Mouse (Mus musculus) liver, embryonic 12.5 days (tissue): ENCODE measurements around the gene Pcid2. TPM values are rescaled to one million over a fixed set of nuclear protein-coding genes. Genes with fewer than 3 reads are reported as not detected.

Experiments
- ATAC-seq: fragments of 200-750 bp; cut with Nextera tagmentation; 2 replicates; pipeline ENCODE4 v1.8.0; 2017; ENCODE audit warnings: moderate number of reproducible peaks, mild to moderate bottlenecking, moderate library complexity
- H3K27ac ChIP-seq: fragments of 300-500 bp; sonication (generic); 2 replicates; pipeline ENCODE4 v1.5.1; 2016; ENCODE audit warnings: mild to moderate bottlenecking
- H3K27me3 ChIP-seq: fragments of 300-500 bp; sonication (generic); replicated peaks from 2 replicates; pipeline ENCODE4 v1.6.1; 2016; ENCODE audit warnings: mild to moderate bottlenecking, moderate library complexity
- H3K36me3 ChIP-seq: fragments of 300-500 bp; sonication (generic); 2 replicates; pipeline ENCODE4 v1.6.1; 2016; ENCODE audit warnings: mild to moderate bottlenecking, moderate library complexity
- H3K4me1 ChIP-seq: fragments of 300-500 bp; sonication (generic); 2 replicates; pipeline ENCODE4 v1.6.1; 2016
- H3K4me2 ChIP-seq: fragments of 300-500 bp; sonication (generic); 2 replicates; pipeline ENCODE4 v1.6.1; 2016; ENCODE audit warnings: mild to moderate bottlenecking, moderate library complexity
- H3K4me3 ChIP-seq: fragments of 300-500 bp; sonication (generic); 2 replicates; pipeline ENCODE4 v1.5.1; 2016; ENCODE audit warnings: mild to moderate bottlenecking, moderate library complexity
- H3K9ac ChIP-seq: fragments of 300-500 bp; sonication (generic); 2 replicates; pipeline ENCODE4 v1.6.1; 2016; ENCODE audit warnings: mild to moderate bottlenecking, moderate library complexity
- H3K9me3 ChIP-seq: fragments of 300-500 bp; sonication (generic); replicated peaks from 2 replicates; pipeline ENCODE4 v1.6.1; 2016; ENCODE audit warnings: mild to moderate bottlenecking, moderate library complexity
- WGBS: fragments of 180-500 bp; shearing (Covaris S2); methylation state at CpG from one replicate; pipeline ENCODE4 v1.1.7; 2016; ENCODE audit not compliant: insufficient replicate concordance; 5-methylcytosine and 5-hydroxymethylcytosine counted together
- microRNA-seq: library from miRNA; unstranded; fragments of <30 nt; microRNA quantifications from one replicate; pipeline ENCODE4, GENCODE M21; 2017
- polyA plus RNA-seq: library from polyadenylated mRNA; unstranded; fragments of >200 nt; fragmentation: Nextera tagmentation; extraction: Ambion mirVana; gene quantifications from 2 replicates; pipeline ENCODE4 v1.2.1, GENCODE M21; 2016

The Pcid2 gene
- polyA plus RNA-seq, 1 experiment from 2014 or later: 25.6 TPM

DNA sequence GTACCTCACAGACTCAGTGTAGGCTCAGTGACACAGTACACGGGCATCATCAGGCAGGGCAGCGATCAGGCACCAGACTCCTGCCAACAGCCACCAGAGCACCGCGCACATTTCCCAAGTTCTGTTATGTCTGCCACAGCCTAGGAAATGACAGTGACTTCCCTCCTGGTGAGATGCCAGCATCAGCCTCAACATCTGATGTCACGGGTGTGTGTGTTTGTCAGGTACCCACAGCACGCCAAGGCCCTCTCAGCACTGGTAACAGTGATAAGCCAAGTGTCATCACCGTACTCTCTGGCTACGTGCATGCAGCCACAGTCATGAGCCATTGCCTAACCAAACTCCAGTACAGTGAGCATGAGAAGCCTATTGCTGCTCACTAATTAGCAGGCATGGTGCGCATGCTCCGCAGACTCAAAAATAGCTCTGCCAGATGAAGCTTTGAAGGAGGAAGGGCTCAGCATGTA is 68.9 kb downstream of the Pcid2 start:
- H3K27ac ChIP-seq: peak overlapping the region; percentile 10; the same call in 1 of the 2 replicates
- 66% methylated on average over 10 of the region's 10 CpGs for WGBS

DNA sequence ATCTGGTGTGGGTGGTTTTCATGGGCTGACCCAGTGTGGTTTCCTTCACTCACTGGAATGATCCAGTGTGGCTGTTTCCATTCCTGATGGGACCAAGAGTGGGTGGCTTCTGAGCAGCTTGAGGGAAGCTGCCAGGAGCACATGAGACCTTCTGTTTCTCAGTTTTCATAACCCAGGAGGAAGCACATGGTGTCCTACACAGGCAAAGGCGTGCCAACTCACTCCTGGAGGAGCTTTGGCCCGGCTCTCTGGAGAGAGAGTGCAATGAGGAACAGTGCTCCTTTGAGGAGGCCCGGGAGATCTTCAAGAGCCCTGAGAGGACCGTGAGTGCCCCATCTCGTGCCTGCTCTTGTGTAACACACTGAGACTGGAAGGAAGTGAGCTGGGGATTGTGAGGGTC is 76.8 kb downstream of the Pcid2 start:
- Histone ChIP-seq H3K9me3 (no peaks in the 10 kb centered on the region), H3K9ac (no peak overlapping the region), H3K27ac (no peak overlapping the region), H3K4me3 (no peak overlapping the region), H3K36me3 (no peaks in the 10 kb centered on the region), H3K27me3 (no peaks in the 10 kb centered on the region), H3K4me2 (no peak overlapping the region), H3K4me1 (no peaks in the 10 kb centered on the region)
- ATAC-seq: no peak
- WGBS: 40% methylated on average over 5 of the region's 5 CpGs

More for the DNA sequence above, 68.9 kb downstream of the Pcid2 start:
- no peak for ATAC-seq
- no peak overlapping the region for H3K9ac ChIP-seq
- no peaks in the 10 kb centered on the region for H3K9me3 ChIP-seq
- H3K4me1 ChIP-seq: peaks cover 34% of the 10 kb centered on the region
- H3K36me3 ChIP-seq: peaks cover 2% of the 10 kb centered on the region; the same call in 1 of the 2 replicates
- H3K4me2 ChIP-seq: no peak overlapping the region
- no peak overlapping the region for H3K4me3 ChIP-seq
- no peaks in the 10 kb centered on the region for H3K27me3 ChIP-seq

DNA sequence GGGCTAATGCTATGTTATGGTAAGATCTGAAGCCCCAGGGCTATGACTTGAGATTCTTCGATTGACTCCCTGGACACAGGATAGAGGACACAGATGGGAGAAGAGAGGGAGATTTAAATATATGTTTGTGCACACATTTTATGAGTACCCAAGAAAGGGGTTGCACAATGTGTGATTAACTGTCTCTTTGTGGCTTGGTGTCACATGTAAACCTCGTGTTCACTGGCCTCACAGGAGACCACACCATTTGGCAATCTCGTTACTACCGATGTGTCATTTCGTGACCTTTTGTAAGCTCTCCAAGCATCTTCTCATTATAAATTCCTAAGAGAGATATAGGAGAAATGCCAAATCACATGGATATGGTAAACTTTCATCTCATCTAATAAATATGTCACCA is 77.6 kb downstream of the Pcid2 start:
- Histone ChIP-seq H3K9ac (no peak overlapping the region), H3K4me1 (no peaks in the 10 kb centered on the region), H3K36me3 (no peaks in the 10 kb centered on the region), H3K27me3 (no peaks in the 10 kb centered on the region), H3K4me3 (no peak overlapping the region), H3K4me2 (no peak overlapping the region), H3K27ac (no peak overlapping the region), H3K9me3 (no peaks in the 10 kb centered on the region)
- 63% methylated on average over 5 of the region's 5 CpGs for WGBS
- ATAC-seq: no peak

Small RNA genes lying within 50 kb of the gene (microRNA-seq; reads per million reads assigned to microRNA genes)
- not detected for gene Mir7065

Other genes starting within 250 kb of the Pcid2 start
- 1.9 and 2.1 TPM in 2 replicates for gene Mcf2l, start 231.7 kb downstream of the Pcid2 start, polyA plus RNA-seq
- gene F7, start 79.4 kb downstream of the Pcid2 start, polyA plus RNA-seq: 4.4 and 5.2 TPM in 2 replicates
- 57.0 and 62.6 TPM in 2 replicates for gene F10, start 68.2 kb downstream of the Pcid2 start, polyA plus RNA-seq
- 14.6 and 15.1 TPM in 2 replicates for gene Proz, start 44.5 kb downstream of the Pcid2 start, polyA plus RNA-seq
- 97.6 and 98.2 TPM in 2 replicates for gene Cul4a, start 162 bp upstream of the Pcid2 start, polyA plus RNA-seq
- gene Lamp1, start 53.7 kb upstream of the Pcid2 start, polyA plus RNA-seq: 199 and 203 TPM in 2 replicates
- 13.8 and 14.0 TPM in 2 replicates for gene Grtp1, start 95.2 kb upstream of the Pcid2 start, polyA plus RNA-seq
- not detected in 2 replicates for gene Adprhl1, start 148.7 kb upstream of the Pcid2 start, polyA plus RNA-seq
- gene Dcun1d2, start 182.7 kb upstream of the Pcid2 start, polyA plus RNA-seq: 14.3 and 14.4 TPM in 2 replicates
- gene Tmco3, start 182.7 kb upstream of the Pcid2 start, polyA plus RNA-seq: 10.1 and 10.6 TPM in 2 replicates
- 172 and 174 TPM in 2 replicates for gene Tfdp1, start 233.3 kb upstream of the Pcid2 start, polyA plus RNA-seq